Mouse (Mus musculus) heart, postnatal 0 days (tissue): ENCODE data around the gene Syne2. TPM values are rescaled to one million over a fixed set of nuclear protein-coding genes. Genes with fewer than 3 reads are reported as not detected.
A peak's percentile ranks its signal among the peaks of the same experiment; 100 is the strongest.

Experiments used
- ATAC-seq: fragments of 200-750 bp; cut with Nextera tagmentation; 2 replicates; pipeline ENCODE4 v1.8.0; 2017; ENCODE audit warnings: low read depth, moderate number of reproducible peaks, moderate library complexity; ENCODE audit not compliant: insufficient read depth
- DNase-seq: peaks from one replicate; pipeline ENCODE4 v3.0.0-alpha.2; 2016; ENCODE audit warnings: low spot score
- H3K27ac ChIP-seq: fragments of 300-500 bp; sonication (generic); 2 replicates; pipeline ENCODE4 v1.5.1; 2014; ENCODE audit warnings: low read depth, mild to moderate bottlenecking
- H3K27me3 ChIP-seq: fragments of 300-500 bp; sonication (generic); 2 replicates; pipeline ENCODE4 v1.6.1; 2014; ENCODE audit warnings: low read length, mixed read lengths; ENCODE audit not compliant: control insufficient read depth, insufficient read depth
- H3K36me3 ChIP-seq: fragments of 300-500 bp; sonication (generic); replicated peaks from 2 replicates; pipeline ENCODE4 v1.6.1; 2014; ENCODE audit warnings: low read length, mixed read lengths; ENCODE audit not compliant: control insufficient read depth, insufficient read depth
- H3K4me1 ChIP-seq: fragments of 300-500 bp; sonication (generic); 2 replicates; pipeline ENCODE4 v1.6.1; 2014; ENCODE audit warnings: antibody characterized with exemption; ENCODE audit not compliant: control insufficient read depth, insufficient read depth
- H3K4me2 ChIP-seq: fragments of 300-500 bp; sonication (generic); 2 replicates; pipeline ENCODE4 v1.6.1; 2014; ENCODE audit warnings: low read depth, mild to moderate bottlenecking, low read length, moderate library complexity
- H3K4me3 ChIP-seq: fragments of 300-500 bp; sonication (generic); 2 replicates; pipeline ENCODE4 v1.5.1; 2014; ENCODE audit warnings: low read depth, low read length
- H3K9ac ChIP-seq: fragments of 300-500 bp; sonication (generic); replicated peaks from 2 replicates; pipeline ENCODE4 v1.6.1; 2014; ENCODE audit warnings: low read depth, low read length, mixed read lengths
- H3K9me3 ChIP-seq: fragments of 300-500 bp; sonication (generic); replicated peaks from 2 replicates; pipeline ENCODE4 v1.6.1; 2016; ENCODE audit warnings: low read length; ENCODE audit not compliant: control insufficient read depth
- CTCF ChIP-seq: IDR thresholded peaks from 2 replicates; pipeline ENCODE4 v1.5.1; 2016; ENCODE audit warnings: antibody characterized with exemption, control low read depth, low read depth
- EP300 ChIP-seq: IDR thresholded peaks from 2 replicates; pipeline ENCODE4 v1.6.1; 2016; ENCODE audit warnings: antibody characterized with exemption, low read depth
- WGBS: fragments of 180-500 bp; shearing (Covaris S2); extraction: QIAGEN DNeasy Blood & Tissue Kit; methylation state at CpG from one replicate; pipeline ENCODE4 v1.1.7; 2014; 5-methylcytosine and 5-hydroxymethylcytosine counted together
- polyA plus RNA-seq: library from polyadenylated mRNA; unstranded; fragments of >200 nt; fragmentation: Nextera tagmentation; extraction: Ambion mirVana; gene quantifications from 2 replicates; pipeline ENCODE4 v1.2.1, GENCODE M21; 2015
- total RNA-seq: library from RNA; depleted of rRNA; stranded (reverse); fragments of >200 nt; gene quantifications from 2 replicates; pipeline ENCODE4 v1.2.3, GENCODE M21; 2014; ENCODE audit warnings: low replicate concordance

The Syne2 gene
- total and polyA plus RNA-seq, 2 experiments from 2014 or later = 22.9 to 34.7 TPM

DNA sequence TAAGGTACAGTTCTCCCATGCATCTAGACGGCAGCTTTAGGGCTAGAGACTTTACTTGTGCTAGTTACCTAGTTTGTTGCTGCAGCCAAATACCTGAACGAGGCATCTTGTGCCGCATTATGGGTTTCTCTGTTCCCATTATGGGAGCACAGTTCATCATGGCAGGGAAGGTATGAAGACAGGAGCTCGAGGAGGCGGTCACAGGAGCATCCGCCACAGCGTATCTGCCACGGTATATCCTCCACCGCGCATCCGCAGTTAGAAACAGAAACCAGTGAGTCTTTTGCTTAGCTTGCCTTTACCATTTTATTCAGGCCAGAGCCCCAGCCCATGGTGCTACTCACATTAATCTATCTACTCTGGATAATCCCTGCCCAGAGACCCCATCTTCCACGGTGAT lies 70.8 kb downstream of the Syne2 start:
- no peaks in the 10 kb centered on the region for H3K27me3 ChIP-seq
- H3K4me2 ChIP-seq = no peak overlapping the region
- no peak for ATAC-seq
- peaks cover 38% of the 10 kb centered on the region for H3K36me3 ChIP-seq
- H3K9me3 ChIP-seq = no peaks in the 10 kb centered on the region
- DNase-seq = no peak
- TF ChIP-seq CTCF (no peak), EP300 (no peak)
- no peak overlapping the region for H3K4me3 ChIP-seq
- WGBS = 91% methylated on average over 12 of the region's 12 CpGs
- no peak overlapping the region for H3K9ac ChIP-seq
- no peak overlapping the region for H3K27ac ChIP-seq
- H3K4me1 ChIP-seq = no peaks in the 10 kb centered on the region

DNA sequence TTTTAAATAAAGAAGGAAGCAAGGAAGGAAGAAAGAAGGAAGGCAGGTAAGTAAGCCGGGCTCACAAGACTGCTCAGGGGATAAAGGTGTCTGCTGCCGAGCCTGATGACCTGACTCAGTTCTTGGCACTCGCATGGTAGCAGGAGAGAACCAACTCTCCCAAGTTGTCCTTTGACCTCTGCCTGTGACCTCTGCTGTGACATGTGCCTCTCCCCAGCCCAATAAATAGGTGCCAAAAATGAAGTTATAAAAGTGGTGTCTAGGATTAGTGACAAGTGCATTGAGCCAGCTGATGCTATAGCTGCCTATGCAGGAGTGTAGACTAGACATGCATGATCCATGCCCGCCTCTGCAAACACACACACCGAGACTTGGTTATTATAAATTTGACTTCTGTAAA lies 73.3 kb downstream of the Syne2 start:
- Histone ChIP-seq H3K4me2 (no peak overlapping the region), H3K9ac (no peak overlapping the region), H3K4me1 (no peaks in the 10 kb centered on the region), H3K4me3 (no peak overlapping the region), H3K9me3 (no peaks in the 10 kb centered on the region), H3K27me3 (no peaks in the 10 kb centered on the region), H3K27ac (no peak overlapping the region), H3K36me3 (peaks cover 46% of the 10 kb centered on the region)
- no peak for DNase-seq
- ATAC-seq = no peak
- TF ChIP-seq CTCF = no peak
- TF ChIP-seq EP300 = no peak
- WGBS = 93% methylated on average over 5 of the region's 5 CpGs

DNA sequence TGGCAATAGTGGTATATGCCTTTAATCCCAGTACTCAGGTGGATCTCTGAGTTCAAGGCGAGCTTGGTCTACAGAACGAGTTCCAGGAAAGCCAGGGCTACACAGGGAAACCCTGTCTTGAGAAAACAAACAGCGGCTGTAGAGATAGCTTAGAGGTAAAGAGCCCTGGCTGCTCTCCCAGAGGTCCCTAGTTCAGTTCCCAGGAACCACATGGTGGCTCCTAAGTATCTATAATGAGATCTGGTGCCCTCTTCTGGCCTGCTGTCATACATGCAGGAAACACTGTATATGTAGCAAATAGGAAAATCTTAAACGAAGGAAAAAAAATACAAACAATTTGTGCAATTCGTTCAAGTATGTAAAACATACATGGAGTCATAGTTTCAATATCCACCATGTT lies 75.5 kb downstream of the Syne2 start:
- Histone ChIP-seq H3K9ac (no peak overlapping the region), H3K4me1 (no peaks in the 10 kb centered on the region), H3K4me2 (no peak overlapping the region), H3K36me3 (peaks cover 53% of the 10 kb centered on the region), H3K27me3 (no peaks in the 10 kb centered on the region), H3K27ac (no peak overlapping the region), H3K9me3 (no peaks in the 10 kb centered on the region), H3K4me3 (no peak overlapping the region)
- 75% methylated on average over 5 of the region's 5 CpGs for WGBS
- TF ChIP-seq EP300 (no peak), CTCF (peak; percentile 50)
- DNase-seq (no peak), ATAC-seq (no peak)

DNA sequence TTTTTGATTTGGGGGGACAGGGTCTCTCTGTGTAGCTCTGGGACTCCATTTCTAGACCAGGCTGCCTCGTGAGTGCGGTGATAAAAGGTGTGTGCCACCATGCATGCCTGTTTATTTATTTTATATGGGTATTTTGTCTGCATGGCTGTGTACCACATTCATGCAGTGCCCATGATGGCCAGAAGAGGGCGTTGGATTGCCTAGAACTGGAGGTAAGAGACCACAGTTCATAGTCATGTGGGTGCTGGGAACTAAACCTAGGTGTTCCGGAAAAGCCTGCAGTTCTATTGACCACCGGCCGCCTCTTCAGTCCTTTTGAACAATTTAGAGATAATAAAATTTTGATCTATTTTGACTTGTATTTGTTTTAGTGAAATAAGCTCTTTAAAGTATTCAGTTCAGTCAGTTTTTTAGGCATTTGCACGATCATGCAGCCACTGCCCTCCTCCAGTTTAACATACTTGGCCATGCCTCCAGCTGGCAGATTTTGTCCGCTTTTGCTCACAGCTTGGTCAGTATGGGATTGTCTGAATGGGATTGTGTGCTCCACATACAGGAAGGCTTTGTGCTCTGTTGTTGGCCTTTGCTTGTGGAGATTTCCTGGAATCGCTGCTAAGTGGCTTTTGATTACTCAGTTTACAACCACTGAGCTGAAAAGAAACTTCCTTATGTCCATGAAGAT lies 76.5 kb downstream of the Syne2 start:
- TF ChIP-seq CTCF (peak; percentile 13), EP300 (no peak)
- ATAC-seq (no peak), DNase-seq (no peak)
- Histone ChIP-seq H3K9me3 (no peaks in the 10 kb centered on the region), H3K36me3 (peaks cover 56% of the 10 kb centered on the region), H3K9ac (no peak overlapping the region), H3K27ac (no peak overlapping the region), H3K4me3 (no peak overlapping the region), H3K27me3 (no peaks in the 10 kb centered on the region), H3K4me2 (no peak overlapping the region), H3K4me1 (no peaks in the 10 kb centered on the region)
- 80% methylated on average over 9 of the region's 9 CpGs for WGBS

DNA sequence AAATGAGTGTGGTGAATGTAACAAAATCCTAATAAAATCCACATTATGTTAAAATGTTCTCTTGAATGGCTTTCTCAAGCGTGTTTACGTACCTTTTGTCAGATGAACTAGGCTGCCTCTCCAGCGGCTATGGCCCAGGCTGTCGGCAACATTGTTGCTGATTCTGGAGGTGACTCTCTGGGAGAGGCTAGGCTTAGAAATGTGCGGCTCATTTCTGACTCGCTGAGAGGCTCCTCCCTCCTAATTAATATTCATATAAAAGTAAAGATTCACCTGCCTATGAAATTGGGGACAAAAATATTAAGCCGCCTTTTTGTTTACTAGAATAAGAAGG lies 77.0 kb downstream of the Syne2 start:
- no peaks in the 10 kb centered on the region for H3K4me1 ChIP-seq
- DNase-seq (no peak), ATAC-seq (no peak)
- H3K4me3 ChIP-seq = no peak overlapping the region
- H3K9me3 ChIP-seq = no peaks in the 10 kb centered on the region
- H3K4me2 ChIP-seq = no peak overlapping the region
- no peak overlapping the region for H3K9ac ChIP-seq
- no peak overlapping the region for H3K27ac ChIP-seq
- 79% methylated on average over 7 of the region's 7 CpGs for WGBS
- TF ChIP-seq EP300 (no peak), CTCF (no peak)
- peaks cover 56% of the 10 kb centered on the region for H3K36me3 ChIP-seq
- no peaks in the 10 kb centered on the region for H3K27me3 ChIP-seq

DNA sequence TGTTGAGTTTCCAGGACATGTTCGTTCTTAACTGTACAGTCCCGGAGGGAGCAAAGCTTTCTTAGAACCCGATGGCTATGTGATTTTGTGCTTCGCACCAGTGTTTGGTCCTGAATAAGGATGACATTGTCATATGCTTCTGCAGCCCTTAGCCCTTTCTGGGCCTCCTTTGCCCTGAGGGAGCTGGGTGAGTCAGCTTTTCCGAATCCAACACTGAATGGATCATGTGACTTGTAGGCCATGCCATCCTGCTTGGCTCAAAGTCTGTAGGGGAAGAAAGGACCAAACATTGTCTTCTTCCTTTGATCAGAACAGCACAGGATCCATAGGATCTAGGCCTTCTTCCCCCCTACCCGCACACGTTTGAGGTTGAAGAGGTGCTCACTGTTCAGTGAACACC lies 79.9 kb downstream of the Syne2 start:
- no peak for DNase-seq
- H3K9me3 ChIP-seq = no peaks in the 10 kb centered on the region; the same call in 1 of the 2 replicates
- no peak overlapping the region for H3K4me3 ChIP-seq
- H3K27me3 ChIP-seq = no peaks in the 10 kb centered on the region
- TF ChIP-seq CTCF (no peak), EP300 (no peak)
- ATAC-seq = no peak
- WGBS = 75% methylated on average over 7 of the region's 7 CpGs
- H3K9ac ChIP-seq = no peak overlapping the region
- no peak overlapping the region for H3K4me2 ChIP-seq
- H3K36me3 ChIP-seq = peaks cover 50% of the 10 kb centered on the region
- H3K4me1 ChIP-seq = no peaks in the 10 kb centered on the region
- no peak overlapping the region for H3K27ac ChIP-seq
